Mouse (Mus musculus) urinary bladder, postnatal 14 days (tissue): ENCODE data around the gene Krt6a.
"Not testable (repeated sequence)": the region's sequence is repeated elsewhere in the genome, so short reads cannot be mapped to it uniquely, and the experiment has no call there.

ENCODE experiments used
- DNase-seq: peaks from one replicate; pipeline ENCODE4 v3.0.0; 2021; ENCODE audit warnings: low spot score

The Krt6a gene

GRCm38 (mm10) chr15:101694207-101694606 lies at the start of gene Krt6a:
Gene Krt6a, minus strand, starts transcription at chr15:101694307.
- no peak for DNase-seq

- DNase-seq, result no peak
Observed at GRCm38 (mm10) chr15:101742711-101743110, 48.6 kb upstream of the Krt6a start, which contains the start of gene Krt71. Gene Krt71, minus strand, starts transcription at chr15:101743109.

- no peak for DNase-seq
Observed at GRCm38 (mm10) chr15:101737786-101738185, 43.7 kb upstream of the Krt6a start.

- DNase-seq, result no peak
Observed at GRCm38 (mm10) chr15:101730653-101731052, 36.5 kb upstream of the Krt6a start.

GRCm38 (mm10) chr15:101724686-101725085 lies 30.6 kb upstream of the Krt6a start:
- no peak for DNase-seq

GRCm38 (mm10) chr15:101715831-101716230 lies 21.7 kb upstream of the Krt6a start:
- peak; percentile 18 for DNase-seq

GRCm38 (mm10) chr15:101714356-101714755 lies 20.2 kb upstream of the Krt6a start:
- DNase-seq, result peak; percentile 79

GRCm38 (mm10) chr15:101713731-101714130 lies 19.6 kb upstream of the Krt6a start:
- DNase-seq, result peak; percentile 76

- DNase-seq, result peak; percentile 43
Observed at GRCm38 (mm10) chr15:101712720-101713119, 18.6 kb upstream of the Krt6a start, which contains the start of gene Krt5. Gene Krt5, minus strand, starts transcription at chr15:101712898.

- no peak for DNase-seq
Observed at GRCm38 (mm10) chr15:101708683-101709082, 14.6 kb upstream of the Krt6a start.

- DNase-seq, result no peak
Observed at GRCm38 (mm10) chr15:101707454-101707853, 13.3 kb upstream of the Krt6a start.

GRCm38 (mm10) chr15:101704066-101704465 lies 10.0 kb upstream of the Krt6a start:
- DNase-seq, result peak; percentile 23

GRCm38 (mm10) chr15:101702380-101702779 lies 8.3 kb upstream of the Krt6a start:
- DNase-seq, result no peak

- no peak for DNase-seq
Observed at GRCm38 (mm10) chr15:101699866-101700265, 5.8 kb upstream of the Krt6a start.

GRCm38 (mm10) chr15:101699192-101699591 lies 5.1 kb upstream of the Krt6a start:
- DNase-seq, result no peak

- DNase-seq, result no peak
Observed at GRCm38 (mm10) chr15:101697326-101698188, 3.5 kb upstream of the Krt6a start.

GRCm38 (mm10) chr15:101690460-101690859 lies 3.6 kb downstream of the Krt6a start:
- not testable (repeated sequence) for DNase-seq

- DNase-seq, result peak; percentile 55
Observed at GRCm38 (mm10) chr15:101688161-101688560, 5.9 kb downstream of the Krt6a start.

GRCm38 (mm10) chr15:101680187-101680586 lies 13.9 kb downstream of the Krt6a start, which contains the start of gene Krt6b:
Gene Krt6b, minus strand, starts transcription at chr15:101680287.
- DNase-seq, result no peak

- DNase-seq, result no peak
Observed at GRCm38 (mm10) chr15:101675978-101676377, 18.1 kb downstream of the Krt6a start.

- DNase-seq, result no peak
Observed at GRCm38 (mm10) chr15:101652736-101653265, 41.3 kb downstream of the Krt6a start.

GRCm38 (mm10) chr15:101647280-101647679 lies 46.8 kb downstream of the Krt6a start, which contains the start of gene Gm5478:
Gene Gm5478, minus strand, starts transcription at chr15:101647380.
- DNase-seq, result no peak
